Mouse (Mus musculus): Measurements from ENCODE around the gene Kazald1.

Kazald1 gene

GRCm38 (mm10) chr19:45048644-45049365 lies 26.2 kb upstream of the Kazald1 start:
- no peak for DNase-seq (ENCODE audit: low spot score in 2 of 2)

- no peak for DNase-seq (ENCODE audit: low spot score in 2 of 2)
These were observed 25.5 kb upstream of the Kazald1 start for GRCm38 (mm10) chr19:45049523-45049922.

- no peak for DNase-seq (ENCODE audit: low spot score in 2 of 2)
These were observed 21.6 kb upstream of the Kazald1 start for GRCm38 (mm10) chr19:45053451-45053850.

- DNase-seq (ENCODE audit: low spot score in 2 of 2): no peak
These were observed 19.9 kb upstream of the Kazald1 start for GRCm38 (mm10) chr19:45054892-45055690.

GRCm38 (mm10) chr19:45056364-45056763 lies 18.7 kb upstream of the Kazald1 start:
- DNase-seq (ENCODE audit: low spot score in 2 of 2): no peak

GRCm38 (mm10) chr19:45056908-45057698 lies 17.9 kb upstream of the Kazald1 start:
- DNase-seq (ENCODE audit: low spot score in 2 of 2): no peak

GRCm38 (mm10) chr19:45057724-45058112 lies 17.3 kb upstream of the Kazald1 start:
- DNase-seq (ENCODE audit: low spot score in 2 of 2): no peak

- DNase-seq (ENCODE audit: low spot score in 2 of 2): peak; percentile 90 to 92
These were observed 16.8 kb upstream of the Kazald1 start for GRCm38 (mm10) chr19:45058113-45058839.

- peak in 1 of 2 experiments; percentile 16 for DNase-seq (ENCODE audit: low spot score in 2 of 2)
These were observed 16.2 kb upstream of the Kazald1 start for GRCm38 (mm10) chr19:45058841-45059240.

- no peak for DNase-seq (ENCODE audit: low spot score in 2 of 2)
These were observed 11.3 kb upstream of the Kazald1 start for GRCm38 (mm10) chr19:45063565-45064292.

GRCm38 (mm10) chr19:45065226-45065625 lies 9.8 kb upstream of the Kazald1 start:
- DNase-seq (ENCODE audit: low spot score in 2 of 2): no peak

GRCm38 (mm10) chr19:45067170-45067569 lies 7.9 kb upstream of the Kazald1 start:
- no peak for DNase-seq (ENCODE audit: low spot score in 2 of 2)

- DNase-seq (ENCODE audit: low spot score in 2 of 2): no peak
These were observed 7.1 kb upstream of the Kazald1 start for GRCm38 (mm10) chr19:45067758-45068510.

- peak; percentile 71 to 92 for DNase-seq (ENCODE audit: low spot score in 2 of 2)
These were observed 1.0 kb upstream of the Kazald1 start for GRCm38 (mm10) chr19:45073871-45074542.

GRCm38 (mm10) chr19:45075323-45076035 lies 438 bp downstream of the Kazald1 start:
- DNase-seq (ENCODE audit: low spot score in 2 of 2): peak in 1 of 2 experiments; percentile 41

GRCm38 (mm10) chr19:45076036-45076575 lies 1.1 kb downstream of the Kazald1 start:
- DNase-seq (ENCODE audit: low spot score in 2 of 2): no peak

- peak in 1 of 2 experiments; percentile 60 for DNase-seq (ENCODE audit: low spot score in 2 of 2)
These were observed 1.8 kb downstream of the Kazald1 start for GRCm38 (mm10) chr19:45076586-45077510.

Data from urinary bladder, postnatal 4 days (tissue).